Mouse (Mus musculus) liver, embryonic 12.5 days (tissue): ENCODE results near the gene Atp2c2. TPM values are rescaled to one million over a fixed set of nuclear protein-coding genes. Genes with fewer than 3 reads are reported as not detected.

Experiments
- ATAC-seq: fragments of 200-750 bp; cut with Nextera tagmentation; 2 replicates; pipeline ENCODE4 v1.8.0; 2017; ENCODE audit warnings: moderate number of reproducible peaks, mild to moderate bottlenecking, moderate library complexity
- H3K27ac ChIP-seq: fragments of 300-500 bp; sonication (generic); 2 replicates; pipeline ENCODE4 v1.5.1; 2016; ENCODE audit warnings: mild to moderate bottlenecking
- H3K27me3 ChIP-seq: fragments of 300-500 bp; sonication (generic); replicated peaks from 2 replicates; pipeline ENCODE4 v1.6.1; 2016; ENCODE audit warnings: mild to moderate bottlenecking, moderate library complexity
- H3K36me3 ChIP-seq: fragments of 300-500 bp; sonication (generic); 2 replicates; pipeline ENCODE4 v1.6.1; 2016; ENCODE audit warnings: mild to moderate bottlenecking, moderate library complexity
- H3K4me1 ChIP-seq: fragments of 300-500 bp; sonication (generic); 2 replicates; pipeline ENCODE4 v1.6.1; 2016
- H3K4me2 ChIP-seq: fragments of 300-500 bp; sonication (generic); 2 replicates; pipeline ENCODE4 v1.6.1; 2016; ENCODE audit warnings: mild to moderate bottlenecking, moderate library complexity
- H3K4me3 ChIP-seq: fragments of 300-500 bp; sonication (generic); 2 replicates; pipeline ENCODE4 v1.5.1; 2016; ENCODE audit warnings: mild to moderate bottlenecking, moderate library complexity
- H3K9ac ChIP-seq: fragments of 300-500 bp; sonication (generic); 2 replicates; pipeline ENCODE4 v1.6.1; 2016; ENCODE audit warnings: mild to moderate bottlenecking, moderate library complexity
- H3K9me3 ChIP-seq: fragments of 300-500 bp; sonication (generic); replicated peaks from 2 replicates; pipeline ENCODE4 v1.6.1; 2016; ENCODE audit warnings: mild to moderate bottlenecking, moderate library complexity
- WGBS: fragments of 180-500 bp; shearing (Covaris S2); methylation state at CpG from one replicate; pipeline ENCODE4 v1.1.7; 2016; ENCODE audit not compliant: insufficient replicate concordance; 5-methylcytosine and 5-hydroxymethylcytosine counted together
- polyA plus RNA-seq: library from polyadenylated mRNA; unstranded; fragments of >200 nt; fragmentation: Nextera tagmentation; extraction: Ambion mirVana; gene quantifications from 2 replicates; pipeline ENCODE4 v1.2.1, GENCODE M21; 2016

The Atp2c2 gene
- polyA plus RNA-seq, 1 experiment from 2014 or later: 0.14 TPM

DNA sequence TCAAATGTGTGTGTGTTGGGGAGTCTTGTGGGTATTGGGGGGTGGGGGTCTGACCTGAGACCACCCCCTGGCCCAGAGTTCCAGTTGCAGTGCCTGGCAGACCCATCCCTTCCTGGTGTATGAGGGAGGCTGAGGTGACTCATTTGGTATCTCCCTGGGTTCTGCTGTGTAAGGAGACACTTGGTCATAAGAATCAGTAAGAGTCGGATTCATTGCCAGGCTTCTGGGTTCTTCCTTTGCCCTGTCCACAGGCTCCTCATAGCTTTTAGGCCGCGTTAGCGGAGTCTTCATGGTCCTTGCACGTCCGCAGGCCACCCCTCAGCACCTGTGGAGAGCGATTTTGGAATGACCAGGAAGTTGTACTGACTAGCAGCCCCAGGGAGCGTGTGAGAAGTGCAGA is 8.7 kb downstream of the Atp2c2 start:
- Histone ChIP-seq H3K4me2 (no peak overlapping the region), H3K27ac (no peak overlapping the region), H3K4me3 (no peak overlapping the region), H3K9me3 (no peaks in the 10 kb centered on the region), H3K9ac (no peak overlapping the region), H3K36me3 (no peaks in the 10 kb centered on the region), H3K27me3 (peaks cover 10% of the 10 kb centered on the region; the same call in 1 of the 2 replicates), H3K4me1 (peaks cover 6% of the 10 kb centered on the region; the same call in 1 of the 2 replicates)
- 73% methylated on average over 8 of the region's 8 CpGs for WGBS
- no peak for ATAC-seq

DNA sequence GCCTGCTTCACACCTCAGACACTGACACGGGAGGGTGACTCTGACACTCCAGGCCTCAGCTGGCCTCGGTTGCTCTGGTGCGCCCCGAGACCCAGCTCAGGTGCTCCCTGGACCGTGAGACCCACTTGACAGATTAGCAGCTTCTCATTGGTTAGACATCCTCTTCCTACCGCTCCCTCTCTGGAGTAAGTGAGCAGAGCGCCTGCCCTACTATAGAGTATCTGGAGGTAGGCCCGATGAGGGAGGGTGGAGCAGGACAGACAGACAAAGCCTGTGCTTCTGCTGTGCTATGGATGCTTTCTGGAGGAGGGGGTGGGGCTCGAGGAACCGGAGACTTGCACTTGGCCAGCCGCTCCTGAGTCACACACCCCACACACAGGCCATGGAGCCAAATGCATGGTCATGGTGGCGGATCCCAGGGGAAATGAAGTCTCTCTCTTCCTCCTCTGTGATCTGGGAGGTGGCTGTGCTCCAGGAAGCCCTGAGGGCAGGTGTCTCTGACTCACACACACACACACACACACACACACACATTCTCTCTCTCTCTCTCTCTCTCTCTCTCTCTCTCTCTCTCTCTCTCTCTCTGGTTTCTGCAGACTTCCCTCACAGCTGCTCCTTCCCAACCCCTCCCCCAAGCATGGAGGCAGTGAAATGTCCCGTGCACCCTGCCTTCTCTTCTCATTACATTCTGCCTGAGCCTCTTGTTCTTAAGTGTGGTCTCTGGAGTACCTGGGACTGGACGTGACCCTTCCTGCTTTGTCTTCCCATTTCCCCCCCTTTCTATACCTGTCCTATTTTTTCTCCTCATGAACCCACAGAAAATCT is 9.3 kb downstream of the Atp2c2 start:
- no peaks in the 10 kb centered on the region for H3K9me3 ChIP-seq
- H3K27me3 ChIP-seq: peaks cover 13% of the 10 kb centered on the region
- H3K4me1 ChIP-seq: peaks cover 6% of the 10 kb centered on the region; the same call in 1 of the 2 replicates
- H3K4me3 ChIP-seq: no peak overlapping the region
- no peak overlapping the region for H3K9ac ChIP-seq
- H3K36me3 ChIP-seq: no peaks in the 10 kb centered on the region
- H3K27ac ChIP-seq: no peak overlapping the region
- WGBS: 55% methylated on average over 14 of the region's 14 CpGs
- no peak; the same call in 1 of the 2 replicates for ATAC-seq
- H3K4me2 ChIP-seq: no peak overlapping the region

- Histone ChIP-seq H3K27ac (no peak overlapping the region), H3K4me3 (no peak overlapping the region), H3K9ac (no peak overlapping the region), H3K9me3 (no peaks in the 10 kb centered on the region), H3K27me3 (peaks cover 19% of the 10 kb centered on the region), H3K4me1 (peaks cover 6% of the 10 kb centered on the region; the same call in 1 of the 2 replicates), H3K36me3 (no peaks in the 10 kb centered on the region), H3K4me2 (no peak overlapping the region)
- WGBS: 56% methylated on average over 11 of the region's 11 CpGs
- no peak for ATAC-seq
Observed at GRCm38 (mm10) chr8:119709703-119710093, 9.9 kb downstream of the Atp2c2 start.

GRCm38 (mm10) chr8:119712226-119712625 is 12.4 kb downstream of the Atp2c2 start:
- Histone ChIP-seq H3K9ac (no peak overlapping the region), H3K4me1 (peaks cover 23% of the 10 kb centered on the region), H3K4me3 (no peak overlapping the region), H3K9me3 (no peaks in the 10 kb centered on the region), H3K27me3 (peaks cover 27% of the 10 kb centered on the region), H3K4me2 (no peak overlapping the region), H3K27ac (no peak overlapping the region), H3K36me3 (no peaks in the 10 kb centered on the region)
- ATAC-seq: no peak
- WGBS: 46% methylated on average over 6 of the region's 6 CpGs

- no peak overlapping the region for H3K27ac ChIP-seq
- peaks cover 27% of the 10 kb centered on the region for H3K27me3 ChIP-seq
- no peaks in the 10 kb centered on the region for H3K9me3 ChIP-seq
- H3K4me3 ChIP-seq: no peak overlapping the region
- peaks cover 28% of the 10 kb centered on the region for H3K4me1 ChIP-seq
- no peak overlapping the region for H3K9ac ChIP-seq
- ATAC-seq: no peak
- H3K4me2 ChIP-seq: no peak overlapping the region
- H3K36me3 ChIP-seq: no peaks in the 10 kb centered on the region
- WGBS: 77% methylated on average over 5 of the region's 5 CpGs
Observed at GRCm38 (mm10) chr8:119713421-119713820, 13.6 kb downstream of the Atp2c2 start.

DNA sequence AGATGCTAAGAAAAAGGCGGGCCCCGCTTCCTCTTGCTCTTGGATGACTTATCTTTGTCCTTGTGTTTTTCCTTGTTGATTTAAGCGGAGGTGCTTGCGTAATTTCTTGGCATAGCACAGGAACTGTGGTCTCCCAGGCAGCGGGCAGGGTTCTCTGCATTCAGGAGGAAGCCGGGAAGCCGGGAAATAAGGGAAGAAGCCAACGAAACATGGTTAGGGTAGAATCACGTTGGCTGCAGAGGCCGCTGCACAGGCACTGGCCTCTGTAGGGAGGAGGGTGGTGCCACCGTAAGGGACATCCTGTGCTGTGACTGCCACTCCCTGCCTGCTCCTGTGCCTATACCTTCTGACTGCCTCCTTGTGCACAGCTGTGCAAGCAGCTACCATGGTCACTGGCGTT is 15.4 kb downstream of the Atp2c2 start:
- Histone ChIP-seq H3K27me3 (peaks cover 30% of the 10 kb centered on the region), H3K36me3 (no peaks in the 10 kb centered on the region), H3K4me1 (peaks cover 25% of the 10 kb centered on the region), H3K4me2 (no peak overlapping the region), H3K4me3 (no peak overlapping the region), H3K9ac (no peak overlapping the region), H3K27ac (0 out of 2 replicates have a peak overlapping the region, but pooled peaks have one; percentile 17), H3K9me3 (no peaks in the 10 kb centered on the region)
- WGBS: 42% methylated on average over 12 of the region's 12 CpGs
- no peak for ATAC-seq

DNA sequence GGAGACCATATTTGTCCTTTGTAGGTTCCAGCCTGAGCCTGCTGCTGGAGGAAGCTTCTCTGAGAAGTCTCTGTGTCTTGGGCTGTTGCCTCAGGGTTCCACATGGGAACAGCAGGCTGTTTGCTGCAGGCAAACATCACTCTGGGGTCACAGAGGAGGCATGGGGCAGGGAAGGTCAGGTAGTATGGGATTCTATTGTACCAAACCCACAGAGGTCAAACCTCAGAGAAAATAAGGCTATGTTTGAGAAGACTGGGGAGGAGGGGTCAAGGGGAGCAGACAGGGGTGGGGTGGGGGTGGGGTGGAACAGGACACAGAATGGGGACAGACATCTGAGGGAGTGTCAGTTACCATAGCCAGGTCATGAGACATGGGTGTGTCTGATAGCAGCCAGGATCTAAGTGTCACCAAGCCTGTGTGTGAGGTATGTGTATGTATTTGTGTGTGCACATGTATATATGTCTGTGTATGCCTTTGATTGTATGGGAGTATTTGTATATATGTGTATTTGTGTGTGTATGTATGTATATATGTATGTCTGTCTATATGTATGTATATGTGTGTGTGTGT is 17.0 kb downstream of the Atp2c2 start:
- Histone ChIP-seq H3K4me1 (peaks cover 22% of the 10 kb centered on the region), H3K36me3 (no peaks in the 10 kb centered on the region), H3K9ac (no peak overlapping the region), H3K9me3 (no peaks in the 10 kb centered on the region), H3K27ac (no peak overlapping the region), H3K4me2 (no peak overlapping the region), H3K4me3 (no peak overlapping the region), H3K27me3 (peaks cover 30% of the 10 kb centered on the region)
- ATAC-seq: peak; percentile 26; the same call in 1 of the 2 replicates

- ATAC-seq: no peak
- no peak overlapping the region for H3K27ac ChIP-seq
- no peak overlapping the region for H3K4me3 ChIP-seq
Observed at GRCm38 (mm10) chr8:119717765-119718164, 18.0 kb downstream of the Atp2c2 start.

DNA sequence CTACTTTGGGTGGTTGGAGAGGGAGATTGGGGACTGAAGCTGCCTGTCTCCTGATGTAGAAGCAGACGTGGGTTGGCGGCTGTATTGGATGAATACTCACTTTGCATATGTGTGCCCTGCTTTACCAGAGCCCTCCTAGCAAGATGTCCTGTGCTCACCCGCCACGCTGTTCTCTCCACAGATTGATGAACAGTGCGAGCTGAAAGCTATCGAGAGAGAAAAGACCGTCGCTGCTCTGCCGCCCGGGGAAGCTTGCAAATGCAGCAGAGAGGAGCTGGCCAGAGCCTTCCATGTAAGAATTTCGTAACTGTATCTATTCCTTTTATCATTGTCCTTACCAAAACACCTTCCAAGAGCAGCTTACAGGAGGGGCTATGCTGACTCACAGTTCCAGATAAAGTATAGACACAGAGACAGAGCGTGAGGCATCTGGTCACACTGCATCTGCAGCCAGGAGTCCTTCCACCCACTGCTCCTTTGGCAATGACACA is 19.2 kb downstream of the Atp2c2 start:
- ATAC-seq: no peak
- Histone ChIP-seq H3K36me3 (no peaks in the 10 kb centered on the region), H3K27ac (no peak overlapping the region), H3K9ac (no peak overlapping the region), H3K4me3 (no peak overlapping the region), H3K4me1 (peaks cover 22% of the 10 kb centered on the region), H3K9me3 (no peaks in the 10 kb centered on the region), H3K4me2 (no peak overlapping the region), H3K27me3 (peaks cover 40% of the 10 kb centered on the region)
- WGBS: 60% methylated on average over 12 of the region's 12 CpGs

More at GRCm38 (mm10) chr8:119717765-119718164, 18.0 kb downstream of the Atp2c2 start:
- H3K9ac ChIP-seq: no peak overlapping the region
- 45% methylated on average over 9 of the region's 9 CpGs for WGBS
- peaks cover 22% of the 10 kb centered on the region for H3K4me1 ChIP-seq
- H3K9me3 ChIP-seq: no peaks in the 10 kb centered on the region
- peaks cover 37% of the 10 kb centered on the region for H3K27me3 ChIP-seq
- H3K4me2 ChIP-seq: no peak overlapping the region
- H3K36me3 ChIP-seq: no peaks in the 10 kb centered on the region

DNA sequence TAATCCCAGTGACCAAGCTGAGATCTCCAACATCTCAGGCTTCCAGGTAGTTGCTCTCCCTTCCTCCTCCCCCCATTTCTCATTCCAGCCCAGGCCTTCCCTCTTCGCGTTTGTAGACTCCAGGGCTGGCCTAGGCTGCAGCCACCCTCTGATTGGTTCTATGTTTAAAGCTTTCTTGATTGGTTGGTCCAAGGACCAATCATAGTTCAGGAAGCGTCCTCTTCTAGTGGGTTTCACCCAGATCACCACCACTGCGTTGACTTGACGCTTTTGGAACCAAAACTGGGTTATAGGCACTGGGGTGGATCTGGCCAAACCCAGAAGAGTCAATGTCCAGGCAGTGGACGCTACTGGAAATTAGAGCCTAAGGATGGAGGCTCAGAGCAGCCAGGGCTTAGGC is 22.5 kb downstream of the Atp2c2 start:
- no peak for ATAC-seq
- no peaks in the 10 kb centered on the region for H3K36me3 ChIP-seq
- H3K4me1 ChIP-seq: peaks cover 17% of the 10 kb centered on the region
- no peak overlapping the region for H3K27ac ChIP-seq
- H3K4me3 ChIP-seq: no peak overlapping the region
- peaks cover 23% of the 10 kb centered on the region for H3K27me3 ChIP-seq
- no peak overlapping the region for H3K4me2 ChIP-seq
- no peaks in the 10 kb centered on the region for H3K9me3 ChIP-seq
- WGBS: 36% methylated on average over 6 of the region's 6 CpGs
- H3K9ac ChIP-seq: no peak overlapping the region

DNA sequence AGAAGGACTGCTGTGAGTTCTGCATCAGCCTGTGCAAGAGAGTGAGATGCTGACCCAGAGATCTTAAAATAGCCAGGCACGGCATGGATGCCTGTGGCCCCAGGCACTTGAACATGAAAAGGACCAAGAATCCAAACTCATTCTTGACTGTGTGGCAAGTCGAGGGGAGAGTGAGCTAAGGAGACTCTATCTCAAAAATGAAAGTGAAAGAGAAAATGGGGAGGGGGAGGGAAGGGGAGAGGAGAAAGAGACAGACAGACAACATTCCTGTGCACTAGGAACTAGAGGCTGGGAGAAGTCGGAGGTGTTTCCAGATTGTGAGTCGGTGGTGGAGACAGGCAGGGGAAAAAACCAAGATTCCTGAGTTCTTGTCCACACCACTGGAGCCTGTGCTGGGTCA is 23.9 kb downstream of the Atp2c2 start:
- Histone ChIP-seq H3K9me3 (no peaks in the 10 kb centered on the region), H3K4me3 (no peak overlapping the region), H3K9ac (no peak overlapping the region), H3K36me3 (no peaks in the 10 kb centered on the region), H3K4me2 (no peak overlapping the region), H3K4me1 (peaks cover 16% of the 10 kb centered on the region), H3K27ac (no peak overlapping the region), H3K27me3 (peaks cover 23% of the 10 kb centered on the region)
- ATAC-seq: no peak
- WGBS: 40% methylated on average over 4 of the region's 4 CpGs

DNA sequence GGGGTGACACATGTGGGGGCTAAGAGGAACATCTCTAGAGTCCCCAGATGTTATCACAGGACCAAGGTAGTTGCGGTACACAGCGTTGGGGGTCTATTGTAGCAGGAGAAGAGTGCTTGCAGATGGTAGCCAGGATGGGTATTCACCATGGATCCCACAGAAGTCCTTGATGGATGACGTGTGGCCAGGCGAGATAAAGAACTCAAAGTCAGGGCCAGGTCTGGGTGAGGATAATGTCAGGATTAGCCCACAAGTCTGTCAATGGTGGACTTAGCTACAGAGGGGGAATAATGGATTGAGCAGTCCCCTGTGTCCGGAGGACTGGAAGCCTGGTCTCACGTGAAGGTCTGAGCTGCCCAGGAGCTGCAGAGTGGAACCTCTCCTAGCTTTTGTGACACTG is 24.8 kb downstream of the Atp2c2 start:
- Histone ChIP-seq H3K36me3 (no peaks in the 10 kb centered on the region), H3K4me3 (no peak overlapping the region), H3K27me3 (peaks cover 29% of the 10 kb centered on the region), H3K27ac (no peak overlapping the region), H3K4me1 (peaks cover 16% of the 10 kb centered on the region), H3K9me3 (no peaks in the 10 kb centered on the region), H3K4me2 (no peak overlapping the region), H3K9ac (no peak overlapping the region)
- ATAC-seq: no peak
- WGBS: 61% methylated on average over 6 of the region's 6 CpGs
